Mouse (Mus musculus): ENCODE results near the gene Vmn1r168. TPM values are rescaled to one million over a fixed set of nuclear protein-coding genes. Genes with fewer than 3 reads are reported as not detected.
"Not testable (repeated sequence)": the region's sequence is repeated elsewhere in the genome, so short reads cannot be mapped to it uniquely, and the experiment has no call there.

The Vmn1r168 gene
- not detected in 2 replicates for polyA plus RNA-seq (2015; fragmentation: Nextera tagmentation; extraction: Ambion mirVana)

GRCm38 (mm10) chr7:23539432-23539831 is at the start of gene Vmn1r168:
Gene Vmn1r168 (plus strand): TSS chr7:23539732.
- not testable (repeated sequence) for H3K9ac ChIP-seq; H3K27ac ChIP-seq; H3K4me2 ChIP-seq; H3K27me3 ChIP-seq; H3K36me3 ChIP-seq; H3K4me1 ChIP-seq (replicated peaks); H3K4me3 ChIP-seq; ATAC-seq (ENCODE audit: low FRiP score)
- no CpG with 5 or more reads among the region's 1 CpGs for WGBS
- H3K9me3 ChIP-seq = peaks cover 21% of the 10 kb centered on the region; the same call in 1 of the 2 replicates

- H3K27ac ChIP-seq = not testable (repeated sequence)
These were observed 32.4 kb upstream of the Vmn1r168 start, which contains the start of gene Vmn1r167 for GRCm38 (mm10) chr7:23507106-23507505. Gene Vmn1r167 (minus strand): TSS chr7:23507206.

GRCm38 (mm10) chr7:23575226-23575625 is 35.7 kb downstream of the Vmn1r168 start, which contains the start of gene Vmn1r169:
Gene Vmn1r169 (plus strand): TSS chr7:23575526.
- 73% methylated on average over 1 of the region's 2 CpGs for WGBS
- ATAC-seq (ENCODE audit: low FRiP score) = not testable (repeated sequence)

More at GRCm38 (mm10) chr7:23507106-23507505, 32.4 kb upstream of the Vmn1r168 start, which contains the start of gene Vmn1r167:
- not testable (repeated sequence) for H3K27me3 ChIP-seq; H3K4me3 ChIP-seq; H3K36me3 ChIP-seq; ATAC-seq (ENCODE audit: low FRiP score); H3K4me2 ChIP-seq; H3K4me1 ChIP-seq (replicated peaks); H3K9ac ChIP-seq
- WGBS = 96% methylated on average over 2 of the region's 2 CpGs
- peaks cover 26% of the 10 kb centered on the region for H3K9me3 ChIP-seq

More at GRCm38 (mm10) chr7:23575226-23575625, 35.7 kb downstream of the Vmn1r168 start, which contains the start of gene Vmn1r169:
- H3K9ac ChIP-seq; H3K4me1 ChIP-seq (replicated peaks); H3K36me3 ChIP-seq; H3K27me3 ChIP-seq; H3K27ac ChIP-seq; H3K4me3 ChIP-seq; H3K4me2 ChIP-seq: not testable (repeated sequence)
- peaks cover 24% of the 10 kb centered on the region for H3K9me3 ChIP-seq

Other genes starting within 250 kb of the Vmn1r168 start
- not detected in 2 replicates for gene Nlrp4e, start 238.5 kb upstream of the Vmn1r168 start, polyA plus RNA-seq (2015; fragmentation: Nextera tagmentation; extraction: Ambion mirVana)
- not detected in 2 replicates for gene Nlrp5, start 153.8 kb upstream of the Vmn1r168 start, polyA plus RNA-seq (2015; fragmentation: Nextera tagmentation; extraction: Ambion mirVana)
- not detected in 2 replicates for gene Vmn1r167, start 32.5 kb upstream of the Vmn1r168 start, polyA plus RNA-seq (2015; fragmentation: Nextera tagmentation; extraction: Ambion mirVana)
- not detected in 2 replicates for gene Vmn1r169, start 35.8 kb downstream of the Vmn1r168 start, polyA plus RNA-seq (2015; fragmentation: Nextera tagmentation; extraction: Ambion mirVana)
- gene Vmn1r170, start 66.4 kb downstream of the Vmn1r168 start, polyA plus RNA-seq (2015; fragmentation: Nextera tagmentation; extraction: Ambion mirVana) = not detected in 2 replicates
- not detected in 2 replicates for gene Vmn1r171, start 91.0 kb downstream of the Vmn1r168 start, polyA plus RNA-seq (2015; fragmentation: Nextera tagmentation; extraction: Ambion mirVana)
- gene Vmn1r172, start 118.6 kb downstream of the Vmn1r168 start, polyA plus RNA-seq (2015; fragmentation: Nextera tagmentation; extraction: Ambion mirVana) = not detected in 2 replicates
- not detected in 2 replicates for gene Vmn1r173, start 161.0 kb downstream of the Vmn1r168 start, polyA plus RNA-seq (2015; fragmentation: Nextera tagmentation; extraction: Ambion mirVana)
- gene Vmn1r174, start 212.5 kb downstream of the Vmn1r168 start, polyA plus RNA-seq (2015; fragmentation: Nextera tagmentation; extraction: Ambion mirVana) = not detected in 2 replicates

Data from hindbrain, embryonic 13.5 days (tissue).